Mouse (Mus musculus) ES-Bruce4 (cell line): ENCODE measurements around the gene Gm43518. TPM values are rescaled to one million over a fixed set of nuclear protein-coding genes. Genes with fewer than 3 reads are reported as not detected.

ENCODE experiments used
- H3K27ac ChIP-seq: 2 replicates; pipeline ENCODE4 v1.5.1; 2012; ENCODE audit warnings: low read length, inconsistent platforms; ENCODE audit not compliant: insufficient read depth
- H3K27me3 ChIP-seq: 2 replicates; pipeline ENCODE4 v1.6.1; 2012; ENCODE audit warnings: mild to moderate bottlenecking, low read length, inconsistent platforms; ENCODE audit not compliant: control insufficient read depth, poor library complexity, insufficient read depth, severe bottlenecking
- H3K36me3 ChIP-seq: 2 replicates; pipeline ENCODE4 v1.6.1; 2012; ENCODE audit warnings: inconsistent platforms, mild to moderate bottlenecking, low read length, moderate library complexity; ENCODE audit not compliant: control insufficient read depth, poor library complexity, insufficient read depth, severe bottlenecking
- H3K4me1 ChIP-seq: one replicate; pipeline ENCODE4 v1.8.1; 2011; ENCODE audit warnings: low read length; ENCODE audit not compliant: control insufficient read depth, insufficient read depth
- H3K4me3 ChIP-seq: 2 replicates; pipeline ENCODE4 v1.5.1; 2011; ENCODE audit warnings: low read depth, mild to moderate bottlenecking, low read length
- H3K9ac ChIP-seq: 2 replicates; pipeline ENCODE4 v1.6.1; 2012; ENCODE audit warnings: low read depth, mild to moderate bottlenecking, inconsistent platforms; ENCODE audit not compliant: poor library complexity, severe bottlenecking
- H3K9me3 ChIP-seq: replicated peaks from 2 replicates; pipeline ENCODE4 v1.6.1; 2012; ENCODE audit warnings: mild to moderate bottlenecking, low read length, inconsistent platforms; ENCODE audit not compliant: control insufficient read depth, poor library complexity, insufficient read depth, severe bottlenecking
- CTCF ChIP-seq: IDR thresholded peaks from one replicate; pipeline ENCODE4 v1.8.1; 2011; ENCODE audit warnings: low read depth, low read length
- EP300 ChIP-seq: IDR thresholded peaks from 2 replicates; pipeline ENCODE4 v1.6.1; 2011; ENCODE audit warnings: low read depth, low read length; ENCODE audit not compliant: insufficient read depth
- POLR2A ChIP-seq: IDR thresholded peaks from one replicate; pipeline ENCODE4 v1.8.1; 2011; ENCODE audit warnings: low read length; ENCODE audit not compliant: insufficient read depth
- polyA plus RNA-seq: library from polyadenylated mRNA; stranded (reverse); fragments of >200 nt; gene quantifications from 2 replicates; pipeline ENCODE4 v1.2.4, GENCODE M21; 2011; ENCODE audit warnings: low read depth; ENCODE audit not compliant: missing spikeins, insufficient read depth, insufficient read length

The Gm43518 gene
- polyA plus RNA-seq, 1 experiment = 1.8 TPM

GRCm38 (mm10) chr5:123959018-123959417 is 31.8 kb downstream of the Gm43518 start:
- no peak for TF ChIP-seq CTCF
- no peak for TF ChIP-seq EP300
- TF ChIP-seq POLR2A = no peak
- Histone ChIP-seq H3K9me3 (no peaks in the 10 kb centered on the region), H3K27ac (no peak overlapping the region)

GRCm38 (mm10) chr5:123960129-123960528 is 32.9 kb downstream of the Gm43518 start:
- Histone ChIP-seq H3K27me3 (no peaks in the 10 kb centered on the region), H3K27ac (no peak overlapping the region), H3K36me3 (no peaks in the 10 kb centered on the region), H3K4me1 (no peaks in the 10 kb centered on the region), H3K9me3 (no peaks in the 10 kb centered on the region), H3K4me3 (no peak overlapping the region), H3K9ac (no peak overlapping the region)
- no peak for TF ChIP-seq CTCF
- TF ChIP-seq POLR2A = no peak
- TF ChIP-seq EP300 = no peak

More at GRCm38 (mm10) chr5:123959018-123959417, 31.8 kb downstream of the Gm43518 start:
- H3K9ac ChIP-seq = no peak overlapping the region
- H3K4me3 ChIP-seq = no peak overlapping the region
- H3K4me1 ChIP-seq = no peaks in the 10 kb centered on the region
- no peaks in the 10 kb centered on the region for H3K36me3 ChIP-seq
- no peaks in the 10 kb centered on the region for H3K27me3 ChIP-seq

GRCm38 (mm10) chr5:123961046-123961445 is 33.8 kb downstream of the Gm43518 start:
- no peaks in the 10 kb centered on the region for H3K4me1 ChIP-seq
- H3K27me3 ChIP-seq = no peaks in the 10 kb centered on the region
- no peak overlapping the region for H3K4me3 ChIP-seq
- H3K9me3 ChIP-seq = no peaks in the 10 kb centered on the region
- H3K9ac ChIP-seq = no peak overlapping the region
- H3K27ac ChIP-seq = no peak overlapping the region
- TF ChIP-seq EP300 (no peak), CTCF (no peak), POLR2A (no peak)
- H3K36me3 ChIP-seq = no peaks in the 10 kb centered on the region

GRCm38 (mm10) chr5:123964208-123964607 is 37.0 kb downstream of the Gm43518 start:
- Histone ChIP-seq H3K27ac (no peak overlapping the region), H3K27me3 (no peaks in the 10 kb centered on the region), H3K4me1 (no peaks in the 10 kb centered on the region), H3K36me3 (no peaks in the 10 kb centered on the region), H3K9ac (no peak overlapping the region), H3K9me3 (no peaks in the 10 kb centered on the region), H3K4me3 (no peak overlapping the region)
- no peak for TF ChIP-seq EP300
- no peak for TF ChIP-seq CTCF
- no peak for TF ChIP-seq POLR2A

GRCm38 (mm10) chr5:123966759-123967158 is 39.5 kb downstream of the Gm43518 start:
- H3K27me3 ChIP-seq = no peaks in the 10 kb centered on the region
- no peak overlapping the region for H3K9ac ChIP-seq
- H3K27ac ChIP-seq = no peak overlapping the region
- H3K9me3 ChIP-seq = no peaks in the 10 kb centered on the region
- H3K4me3 ChIP-seq = no peak overlapping the region
- no peaks in the 10 kb centered on the region for H3K4me1 ChIP-seq
- no peak for TF ChIP-seq CTCF
- no peak for TF ChIP-seq POLR2A
- TF ChIP-seq EP300 = no peak
- H3K36me3 ChIP-seq = no peaks in the 10 kb centered on the region

- no peaks in the 10 kb centered on the region for H3K27me3 ChIP-seq
- no peak for TF ChIP-seq CTCF
- no peak for TF ChIP-seq POLR2A
- H3K9me3 ChIP-seq = no peaks in the 10 kb centered on the region
- H3K27ac ChIP-seq = no peak overlapping the region
- H3K4me1 ChIP-seq = no peaks in the 10 kb centered on the region
- no peak overlapping the region for H3K9ac ChIP-seq
- no peak overlapping the region for H3K4me3 ChIP-seq
- no peaks in the 10 kb centered on the region for H3K36me3 ChIP-seq
Observed at GRCm38 (mm10) chr5:123968468-123968867, 41.2 kb downstream of the Gm43518 start.
